Mouse (Mus musculus) mouse embryonic stem cell (cell line): ENCODE measurements around the gene Slc4a11.
"Not testable (repeated sequence)": the region's sequence is repeated elsewhere in the genome, so short reads cannot be mapped to it uniquely, and the experiment has no call there.

Experiments used
- in situ Hi-C, 2 experiments: fragments of 300-500 bp; cut with MboI; formaldehyde crosslinking; loops; 1 replicate in 1 of 2; 3 replicates in 1 of 2; pipeline ENCODE4 v1.14.3; 2019 to 2020; ENCODE audit warnings: low sequenced_read_pairs in 2 of 2, low pct_unique_long_range_greater_than_20kb in 1 of 2, mixed read lengths in 1 of 2; ENCODE audit not compliant: unreplicated experiment in 1 of 2

Slc4a11 gene

GRCm38 (mm10) chr2:130689011-130689410 lies 8.3 kb downstream of the Slc4a11 start:
- in situ Hi-C loops, result no loop called here

GRCm38 (mm10) chr2:130685426-130685825 lies 11.9 kb downstream of the Slc4a11 start:
- in situ Hi-C loops, result no loop called here

GRCm38 (mm10) chr2:130681531-130681930 lies 15.8 kb downstream of the Slc4a11 start:
- in situ Hi-C loops, result no loop called here

DNA sequence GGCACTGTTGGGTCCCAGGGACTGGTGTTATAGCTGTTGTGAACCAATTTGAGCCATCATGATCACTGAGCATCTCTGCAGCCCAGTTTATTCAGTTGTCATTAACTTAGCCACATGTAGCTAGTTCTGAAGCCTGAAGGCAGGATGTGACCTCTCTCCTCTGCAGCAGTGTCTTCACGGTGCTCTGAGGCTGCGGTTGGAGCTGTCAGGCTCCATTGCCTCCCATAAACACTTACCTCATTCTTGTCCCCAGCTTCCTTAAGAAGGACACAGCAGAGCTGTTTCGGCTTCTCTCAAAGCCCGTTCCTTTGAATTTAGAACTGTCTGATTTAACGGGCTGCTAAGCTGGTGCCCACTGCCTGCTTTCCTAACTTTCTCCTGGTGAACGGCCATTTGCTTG lies 17.4 kb downstream of the Slc4a11 start:
- in situ Hi-C loops, result no loop called here

DNA sequence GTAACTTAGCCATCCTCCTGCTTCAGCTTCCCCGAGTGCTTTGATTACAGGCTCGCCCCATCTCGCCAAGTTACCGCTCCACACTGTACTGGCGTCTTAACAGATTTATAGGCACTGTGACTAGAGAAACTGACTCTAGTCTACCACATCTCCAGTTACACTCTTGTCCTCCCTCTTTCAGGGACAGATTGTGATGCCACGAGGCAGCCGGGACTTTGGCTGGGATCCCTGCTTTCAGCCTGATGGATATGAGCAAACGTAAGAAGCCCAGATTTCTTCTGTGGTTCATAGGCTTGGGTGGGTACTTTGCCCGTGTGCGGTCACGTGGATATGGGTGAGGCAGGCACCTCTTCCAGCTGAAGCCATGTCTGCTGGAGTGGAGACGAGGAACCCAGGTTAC lies 18.2 kb downstream of the Slc4a11 start:
- in situ Hi-C loops, result no loop called here

DNA sequence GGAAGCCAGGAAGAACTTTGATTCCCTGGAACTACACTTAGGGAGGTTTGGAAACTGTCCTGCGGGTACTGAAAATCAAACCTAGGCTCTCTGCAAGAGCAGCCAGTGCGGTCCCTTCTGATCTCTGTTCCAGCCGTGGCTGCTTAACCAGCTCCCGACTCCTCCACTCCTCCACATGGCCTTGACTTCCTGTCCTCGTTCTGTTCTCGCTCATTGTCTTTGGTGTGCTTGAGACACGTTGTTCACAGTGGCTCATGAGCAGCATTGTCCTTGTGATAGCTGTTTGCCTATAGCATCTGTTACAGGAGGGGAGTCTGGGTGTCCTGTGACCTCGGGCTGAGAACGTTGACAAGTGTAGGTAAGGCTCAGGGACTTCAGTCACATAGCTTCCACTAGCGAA lies 20.1 kb downstream of the Slc4a11 start:
- in situ Hi-C loops, result no loop called here

- in situ Hi-C loops, result no loop called here
These were observed 29.8 kb downstream of the Slc4a11 start, which contains the start of gene Itpa for GRCm38 (mm10) chr2:130667559-130667958. Itpa (plus strand) TSS chr2:130667610.

DNA sequence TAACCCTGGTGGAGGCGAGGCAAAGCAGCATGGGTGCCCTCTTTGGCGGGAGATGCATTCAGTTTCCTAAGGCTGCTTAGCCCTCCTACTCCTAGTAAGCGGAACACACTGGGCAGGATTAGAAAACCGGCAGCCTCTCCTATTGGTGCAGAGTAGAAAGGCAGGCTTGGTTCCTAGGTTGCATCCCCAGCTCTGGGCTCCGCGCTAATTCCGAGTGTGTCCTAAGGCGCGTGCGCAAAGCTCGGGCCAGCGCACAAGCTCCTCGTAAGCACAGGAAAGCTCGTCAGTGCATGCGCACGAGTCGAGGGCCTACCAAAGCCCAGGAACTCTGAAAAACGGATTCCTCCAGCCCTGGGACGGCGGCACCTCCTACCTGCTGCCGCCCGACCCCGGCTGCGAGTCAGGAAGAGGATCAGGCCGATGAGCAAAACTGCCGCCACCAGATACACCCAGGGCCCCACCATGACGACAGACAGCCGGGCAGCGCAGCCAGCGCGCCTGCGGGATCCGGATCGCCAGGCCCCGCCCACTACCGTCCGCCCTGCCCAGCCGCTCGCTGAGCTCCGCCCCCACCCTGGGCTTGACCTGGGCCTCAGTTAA lies 33.1 kb downstream of the Slc4a11 start, which contains the start of gene Ddrgk1:
Gene Ddrgk1, minus strand, starts transcription at position 558 of the 600 bp plus-strand sequence.
- in situ Hi-C loops, result no loop called here

GRCm38 (mm10) chr2:130663342-130663741 lies 34.0 kb downstream of the Slc4a11 start:
- in situ Hi-C loops, result no loop called here

GRCm38 (mm10) chr2:130658530-130658929 lies 38.8 kb downstream of the Slc4a11 start:
- in situ Hi-C loops, result no loop called here

DNA sequence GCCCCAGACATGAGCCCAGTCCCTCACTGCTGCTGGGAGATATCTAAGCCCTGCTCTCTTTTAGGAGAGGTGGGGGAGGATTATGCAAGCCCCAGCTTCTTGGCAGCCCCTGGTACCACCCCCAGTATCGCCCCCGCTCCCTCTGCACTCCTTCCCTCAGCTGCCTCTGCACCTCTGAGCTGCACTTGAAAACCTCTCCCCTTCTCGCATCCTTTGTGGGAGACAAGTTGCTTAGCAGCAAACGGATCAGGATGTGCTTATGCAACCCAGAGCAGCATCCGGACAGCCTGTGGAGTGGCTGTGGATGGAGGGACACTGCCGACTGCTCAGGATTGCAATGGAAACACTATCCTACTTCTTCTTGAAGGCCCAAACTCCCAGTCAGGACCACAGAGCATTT lies 39.8 kb downstream of the Slc4a11 start:
- in situ Hi-C loops, result no loop called here

DNA sequence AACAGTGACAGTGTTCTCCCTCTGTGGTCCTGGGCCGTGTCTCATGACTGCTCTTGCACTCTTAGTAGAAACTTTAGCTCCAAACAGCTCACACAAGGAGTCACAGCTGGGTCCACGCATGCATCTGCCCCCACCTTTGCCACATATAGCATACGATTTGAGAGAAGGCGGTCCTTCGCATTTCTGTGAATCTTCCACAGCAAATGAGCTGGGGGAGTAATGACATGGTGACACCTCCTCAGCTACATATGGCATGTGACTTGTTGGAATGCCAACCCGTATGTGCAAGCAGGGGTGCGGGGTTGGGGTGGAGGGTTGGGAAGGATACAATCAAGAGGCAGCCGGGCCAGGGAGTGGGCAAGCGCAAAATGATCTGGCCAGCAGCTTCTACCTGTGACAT lies 40.8 kb downstream of the Slc4a11 start:
- in situ Hi-C loops, result no loop called here

DNA sequence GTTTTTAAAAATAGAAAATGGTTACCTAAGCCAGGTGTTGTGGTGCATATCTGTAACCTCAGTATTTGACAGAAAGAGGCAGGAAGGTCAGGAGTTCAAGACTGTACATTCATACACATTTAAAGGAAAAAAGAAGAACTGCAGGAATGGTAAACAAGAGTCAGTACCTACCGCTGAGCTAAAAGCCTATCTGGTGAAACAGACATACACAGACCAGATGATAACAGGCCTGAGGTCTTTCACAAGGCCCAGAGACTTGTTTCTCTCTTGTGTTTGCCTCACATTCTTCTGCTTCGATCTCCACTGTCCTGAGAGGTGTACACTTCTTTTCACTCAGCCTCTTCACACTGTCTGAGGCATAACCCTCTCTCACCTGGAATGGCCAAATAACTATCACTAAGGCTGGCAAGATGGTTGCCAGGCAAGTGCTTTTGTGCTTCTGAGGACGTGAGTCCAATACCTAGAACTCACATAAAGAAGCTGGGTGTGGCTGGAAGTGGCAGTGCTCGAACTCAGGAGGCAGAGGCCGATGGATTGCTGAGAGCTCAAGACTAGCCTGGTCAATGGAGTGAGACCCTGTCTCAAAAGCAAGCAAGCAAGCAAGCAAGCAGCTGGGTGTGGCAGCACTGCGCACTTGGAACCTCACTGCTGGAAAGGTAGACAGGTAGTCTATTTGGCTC lies 41.5 kb downstream of the Slc4a11 start:
- in situ Hi-C loops, result no loop called here

- in situ Hi-C loops, result no loop called here
These were observed 43.6 kb downstream of the Slc4a11 start for GRCm38 (mm10) chr2:130653760-130654159.

- in situ Hi-C loops, result no loop called here
These were observed 44.0 kb downstream of the Slc4a11 start for GRCm38 (mm10) chr2:130653303-130653702.

- in situ Hi-C loops, result not testable (repeated sequence)
These were observed 48.3 kb downstream of the Slc4a11 start for GRCm38 (mm10) chr2:130649028-130649427.

- in situ Hi-C loops, result no loop called here
These were observed 52.1 kb downstream of the Slc4a11 start for GRCm38 (mm10) chr2:130645198-130645597.

- in situ Hi-C loops, result no loop called here
These were observed 54.5 kb downstream of the Slc4a11 start, which contains the start of gene Lzts3 for GRCm38 (mm10) chr2:130642684-130643369. Lzts3 (minus strand) TSS chr2:130642803.

GRCm38 (mm10) chr2:130642197-130642660 lies 55.1 kb downstream of the Slc4a11 start:
- in situ Hi-C loops, result no loop called here
